ENCODE assay signal across 19 mouse cellular contexts in genomic region chr5:150345946-150346345, GRCm38 (mm10).
DNase-seq lines count a peak whose midpoint lies in the region; ATAC-seq and TF ChIP-seq lines count a peak whose summit lies in the region.
"Had no signal": no experiment of that assay in that cellular context is flagged by ENCODE, and none has a peak within 500 bp of the region (broad histone marks: within the 10 kb centered on the region; RNA-seq: fewer than 3 reads in every experiment).

No protein-coding gene starts in this region.

- TF ChIP-seq POLR2A in cortical plate, adult 2 months (IDR thresholded peaks at IDR 0.05; ENCODE audit: extremely low read depth, insufficient read depth, low read length): no peak

- DNase-seq in heart, adult 11 months: peak; percentile 87
- DNase-seq in heart, postnatal 4 days: no peak
- DNase-seq in hindbrain, postnatal 0 days (ENCODE audit: low spot score): no peak
- DNase-seq in hindbrain, embryonic 14.5 days (ENCODE audit: low spot score): no peak
- DNase-seq: cerebellum, adult 18-20 months; cerebellum, postnatal 36 days; gastrocnemius, postnatal 25 days; kidney, adult 8-10 months; kidney, postnatal 14 days; lung, embryonic 14.5 days; lung, postnatal 4 days; thymus, postnatal 25 days had no signal

- no peak overlapping the region for H3K9ac ChIP-seq in hindbrain, postnatal 0 days (replicated peaks; ENCODE audit: low read length)
- no peak overlapping the region for H3K9ac ChIP-seq in hindbrain, embryonic 14.5 days
- H3K9ac ChIP-seq: forebrain, embryonic 12.5 days; hindbrain, embryonic 12.5 days; limb, embryonic 12.5 days; liver, embryonic 12.5 days; lung, embryonic 14.5 days had no signal

- no peak for ATAC-seq in hindbrain, postnatal 0 days
- no peak for ATAC-seq in hindbrain, embryonic 14.5 days (ENCODE audit: low FRiP score)
- ATAC-seq in granulocyte monocyte progenitor cell, adult 5-6 weeks (replicated peaks; ENCODE audit: poor library complexity, severe bottlenecking): no peak
- ATAC-seq: liver, embryonic 12.5 days had no signal

- H3K27me3 ChIP-seq in hindbrain, postnatal 0 days (ENCODE audit: insufficient read depth, low read length): no peaks in the 10 kb centered on the region
- no peaks in the 10 kb centered on the region for H3K27me3 ChIP-seq in hindbrain, embryonic 14.5 days (ENCODE audit: control insufficient read depth, insufficient read depth, low read length)
- H3K27me3 ChIP-seq: forebrain, embryonic 12.5 days; hindbrain, embryonic 12.5 days; limb, embryonic 12.5 days; liver, embryonic 12.5 days had no signal

- TF ChIP-seq CTCF in hindbrain, postnatal 0 days (IDR thresholded peaks at IDR 0.05; ENCODE audit: low read depth): no peak
- TF ChIP-seq CTCF in cortical plate, adult 2 months (IDR thresholded peaks at IDR 0.05; ENCODE audit: extremely low read depth, insufficient read depth, low read length): no peak

- H3K9me3 ChIP-seq in hindbrain, postnatal 0 days (ENCODE audit: low read length): no peaks in the 10 kb centered on the region
- 0 out of 2 replicates have a peak, but pooled peaks cover 3% of the 10 kb centered on the region for H3K9me3 ChIP-seq in hindbrain, embryonic 14.5 days (ENCODE audit: control insufficient read depth, low read length)
- H3K9me3 ChIP-seq: forebrain, embryonic 12.5 days had no signal

- WGBS in hindbrain, postnatal 0 days: 86% methylated on average over 7 of the region's 7 CpGs
- 93% methylated on average over 7 of the region's 7 CpGs for WGBS in hindbrain, embryonic 14.5 days

- H3K4me1 ChIP-seq in hindbrain, postnatal 0 days (ENCODE audit: insufficient read depth, low read length): no peaks in the 10 kb centered on the region
- no peaks in the 10 kb centered on the region for H3K4me1 ChIP-seq in hindbrain, embryonic 14.5 days (replicated peaks; ENCODE audit: control insufficient read depth, insufficient read depth, low read length)
- 0 out of 2 replicates have a peak, but pooled peaks cover 3% of the 10 kb centered on the region for H3K4me1 ChIP-seq in brown adipose tissue, adult 24 weeks (ENCODE audit: control insufficient read depth, insufficient read depth, insufficient read length, low read length)
- H3K4me1 ChIP-seq in cortical plate, adult 2 months (ENCODE audit: control insufficient read depth, insufficient read depth, low read length): peaks cover 6% of the 10 kb centered on the region
- H3K4me1 ChIP-seq: forebrain, embryonic 12.5 days; hindbrain, embryonic 12.5 days; limb, embryonic 12.5 days; liver, embryonic 12.5 days had no signal

- H3K36me3 ChIP-seq in hindbrain, postnatal 0 days (ENCODE audit: insufficient read depth, low read length): peaks cover 24% of the 10 kb centered on the region; the same call in 1 of the 2 replicates
- H3K36me3 ChIP-seq in hindbrain, embryonic 14.5 days (replicated peaks; ENCODE audit: control insufficient read depth, insufficient read depth): peaks cover 39% of the 10 kb centered on the region
- H3K36me3 ChIP-seq: limb, embryonic 12.5 days; liver, embryonic 12.5 days had no signal

- H3K27ac ChIP-seq in hindbrain, postnatal 0 days: 0 out of 2 replicates have a peak overlapping the region, but pooled peaks have one; percentile 11
- H3K27ac ChIP-seq in hindbrain, embryonic 14.5 days: no peak overlapping the region
- peak overlapping the region; percentile 74 for H3K27ac ChIP-seq in brown adipose tissue, adult 24 weeks (replicated peaks; ENCODE audit: low read depth, low read length)
- 0 out of 2 replicates have a peak overlapping the region, but pooled peaks have one; percentile 62 for H3K27ac ChIP-seq in cortical plate, adult 2 months (ENCODE audit: insufficient read depth, low read length)
- H3K27ac ChIP-seq: forebrain, embryonic 12.5 days; hindbrain, embryonic 12.5 days; limb, embryonic 12.5 days; liver, embryonic 12.5 days had no signal

- H3K4me3 ChIP-seq in hindbrain, postnatal 0 days (ENCODE audit: low read length): no peak overlapping the region
- H3K4me3 ChIP-seq in hindbrain, embryonic 14.5 days (replicated peaks; ENCODE audit: low read length): no peak overlapping the region
- no peak overlapping the region for H3K4me3 ChIP-seq in brown adipose tissue, adult 24 weeks (ENCODE audit: insufficient read depth, low read depth, low read length)
- H3K4me3 ChIP-seq in cortical plate, adult 2 months (ENCODE audit: insufficient read depth, low read length): no peak overlapping the region
- H3K4me3 ChIP-seq: forebrain, embryonic 12.5 days; hindbrain, embryonic 12.5 days; limb, embryonic 12.5 days; liver, embryonic 12.5 days had no signal

- no peak overlapping the region for H3K4me2 ChIP-seq in hindbrain, postnatal 0 days (ENCODE audit: low read depth, low read length)
- no peak overlapping the region for H3K4me2 ChIP-seq in hindbrain, embryonic 14.5 days (replicated peaks)
- H3K4me2 ChIP-seq: forebrain, embryonic 12.5 days; hindbrain, embryonic 12.5 days; limb, embryonic 12.5 days; liver, embryonic 12.5 days; lung, embryonic 14.5 days had no signal
